Mouse (Mus musculus): ENCODE measurements around the gene Ky.

GRCm38 (mm10) chr9:102546256-102547027 is 40.9 kb downstream of the Ky start:
- no peak for TF ChIP-seq HCFC1 (IDR thresholded peaks at IDR 0.05; ENCODE audit: borderline replicate concordance, insufficient read depth, low read length)
- TF ChIP-seq CHD2 (IDR thresholded peaks at IDR 0.05; ENCODE audit: low read depth, low read length) = no peak

All from ES-E14 (cell line).